ENCODE assay signal across 12 mouse cellular contexts in the genomic region with DNA sequence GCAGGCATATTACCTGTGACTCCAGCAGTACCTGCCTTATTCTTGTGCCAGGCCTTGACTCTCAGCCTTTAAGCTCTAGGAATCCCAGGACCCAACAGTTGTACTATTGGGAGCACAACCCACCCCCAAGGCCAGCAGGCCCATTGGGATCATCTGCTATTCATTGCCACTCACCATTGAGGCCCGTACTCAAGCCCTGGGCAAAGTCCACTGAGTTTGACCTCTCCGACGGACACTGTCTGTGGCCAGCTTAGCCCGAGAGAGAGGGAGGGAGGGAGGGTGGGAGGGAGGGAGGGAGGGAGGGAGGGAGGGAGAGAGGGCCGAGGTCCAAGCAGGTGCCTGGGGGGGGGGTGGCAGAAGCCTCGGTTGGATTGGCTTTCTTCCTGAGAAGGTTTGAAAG.
"Had no signal": no experiment of that assay in that cellular context is flagged by ENCODE, and none has a peak within 500 bp of the region (broad histone marks: within the 10 kb centered on the region; RNA-seq: fewer than 3 reads in every experiment).

No protein-coding gene starts in this region.

- H3K27ac ChIP-seq: hindbrain, embryonic 14.5 days; intestine, embryonic 15.5 days; limb, embryonic 15.5 days; midbrain, embryonic 12.5 days; neural tube, embryonic 13.5 days; stomach, embryonic 15.5 days had no signal

- H3K9me3 ChIP-seq: intestine, embryonic 15.5 days; limb, embryonic 15.5 days; midbrain, embryonic 12.5 days; neural tube, embryonic 13.5 days; stomach, embryonic 15.5 days had no signal

- H3K9ac ChIP-seq: hindbrain, embryonic 14.5 days; intestine, embryonic 15.5 days; limb, embryonic 15.5 days; midbrain, embryonic 12.5 days; neural tube, embryonic 13.5 days; stomach, embryonic 15.5 days had no signal

- ATAC-seq: intestine, embryonic 15.5 days; midbrain, embryonic 16.5 days had no signal

- H3K27me3 ChIP-seq: intestine, embryonic 15.5 days; limb, embryonic 15.5 days; midbrain, embryonic 12.5 days; neural tube, embryonic 13.5 days; stomach, embryonic 15.5 days had no signal

- H3K4me2 ChIP-seq: hindbrain, embryonic 14.5 days; intestine, embryonic 15.5 days; limb, embryonic 15.5 days; midbrain, embryonic 12.5 days; neural tube, embryonic 13.5 days; stomach, embryonic 15.5 days had no signal

- DNase-seq: lung, adult 18-20 months; right cerebral cortex, postnatal 4 days; thymus, adult 2 months; thymus, postnatal 25 days had no signal

- H3K4me3 ChIP-seq: intestine, embryonic 15.5 days; left cerebral cortex, adult 2 months; limb, embryonic 15.5 days; midbrain, embryonic 12.5 days; neural tube, embryonic 13.5 days; stomach, embryonic 15.5 days had no signal

- H3K4me1 ChIP-seq: intestine, embryonic 15.5 days; limb, embryonic 15.5 days; midbrain, embryonic 12.5 days; neural tube, embryonic 13.5 days; stomach, embryonic 15.5 days had no signal
